Mouse (Mus musculus) frontal cortex, adult 2 months (tissue): Measurements from ENCODE around the gene Cav1. TPM values are rescaled to one million over a fixed set of nuclear protein-coding genes. Genes with fewer than 3 reads are reported as not detected.
A peak's percentile ranks its signal among the peaks of the same experiment; 100 is the strongest.

Experiments used
- DNase-seq, 2 experiments: peaks; one replicate each; pipeline ENCODE4 v3.0.0; 2022; ENCODE audit warnings: low spot score in 1 of 2; ENCODE audit errors: extremely low spot score in 1 of 2
- polyA plus RNA-seq: library from polyadenylated mRNA; depleted of rRNA; stranded (reverse); fragments of >200 nt; gene quantifications from 2 replicates; pipeline ENCODE4 v1.2.3, GENCODE M21; 2012; rRNA removed

The Cav1 gene
- polyA plus RNA-seq = 27.3 and 29.5 TPM in 2 replicates

- peak; percentile 56 to 69 for DNase-seq
Observed at GRCm38 (mm10) chr6:17305954-17306601, at the start of gene Cav1. Gene Cav1 (plus strand): TSS chr6:17306335.

GRCm38 (mm10) chr6:17258142-17258541 is 48.0 kb upstream of the Cav1 start:
- no peak for DNase-seq

- no peak for DNase-seq
Observed at GRCm38 (mm10) chr6:17258911-17259310, 47.2 kb upstream of the Cav1 start.

- no peak for DNase-seq
Observed at GRCm38 (mm10) chr6:17262786-17263185, 43.3 kb upstream of the Cav1 start.

GRCm38 (mm10) chr6:17265043-17265442 is 41.1 kb upstream of the Cav1 start:
- no peak for DNase-seq

- no peak for DNase-seq
Observed at GRCm38 (mm10) chr6:17266466-17266865, 39.7 kb upstream of the Cav1 start.

GRCm38 (mm10) chr6:17278366-17278765 is 27.8 kb upstream of the Cav1 start:
- DNase-seq = no peak

GRCm38 (mm10) chr6:17280939-17281756 is 25.0 kb upstream of the Cav1 start, which contains the start of gene Cav2:
Gene Cav2 (plus strand): TSS chr6:17281185.
- DNase-seq = peak; percentile 18 to 50

- DNase-seq = no peak
Observed at GRCm38 (mm10) chr6:17281757-17282092, 24.4 kb upstream of the Cav1 start.

- DNase-seq = peak in 1 of 2 experiments; percentile 2
Observed at GRCm38 (mm10) chr6:17282159-17282558, 24.0 kb upstream of the Cav1 start.

GRCm38 (mm10) chr6:17283834-17284233 is 22.3 kb upstream of the Cav1 start:
- DNase-seq = no peak

GRCm38 (mm10) chr6:17286381-17286780 is 19.8 kb upstream of the Cav1 start:
- DNase-seq = no peak

GRCm38 (mm10) chr6:17295116-17295515 is 11.0 kb upstream of the Cav1 start:
- no peak for DNase-seq

GRCm38 (mm10) chr6:17306602-17307325 is 629 bp downstream of the Cav1 start:
- no peak for DNase-seq

GRCm38 (mm10) chr6:17307461-17308115 is 1.5 kb downstream of the Cav1 start:
- DNase-seq = peak in 1 of 2 experiments; percentile 51

- DNase-seq = no peak
Observed at GRCm38 (mm10) chr6:17308661-17309060, 2.5 kb downstream of the Cav1 start.

- peak in 1 of 2 experiments; percentile 31 for DNase-seq
Observed at GRCm38 (mm10) chr6:17309260-17309659, 3.1 kb downstream of the Cav1 start.

- DNase-seq = no peak
Observed at GRCm38 (mm10) chr6:17314241-17314640, 8.1 kb downstream of the Cav1 start.

GRCm38 (mm10) chr6:17314659-17315616 is 8.8 kb downstream of the Cav1 start:
- DNase-seq = no peak
